Mouse (Mus musculus) lung, adult 10 weeks (tissue): ENCODE measurements around the gene Ppif. TPM values are rescaled to one million over a fixed set of nuclear protein-coding genes. Genes with fewer than 3 reads are reported as not detected.

Source experiments
- polyA plus RNA-seq: library from polyadenylated mRNA; stranded (reverse); fragments of 350-450 nt; fragmentation: Illumina TruSeq; extraction: RNeasy Lipid Tissue Mini Kit (QIAGEN cat#74804); gene quantifications from one replicate; pipeline ENCODE4 v1.2.3, GENCODE M21; 2014; ENCODE audit warnings: low read depth, low replicate concordance; ENCODE audit not compliant: insufficient read depth

Gene Ppif
- 13.9 TPM for polyA plus RNA-seq

DNA sequence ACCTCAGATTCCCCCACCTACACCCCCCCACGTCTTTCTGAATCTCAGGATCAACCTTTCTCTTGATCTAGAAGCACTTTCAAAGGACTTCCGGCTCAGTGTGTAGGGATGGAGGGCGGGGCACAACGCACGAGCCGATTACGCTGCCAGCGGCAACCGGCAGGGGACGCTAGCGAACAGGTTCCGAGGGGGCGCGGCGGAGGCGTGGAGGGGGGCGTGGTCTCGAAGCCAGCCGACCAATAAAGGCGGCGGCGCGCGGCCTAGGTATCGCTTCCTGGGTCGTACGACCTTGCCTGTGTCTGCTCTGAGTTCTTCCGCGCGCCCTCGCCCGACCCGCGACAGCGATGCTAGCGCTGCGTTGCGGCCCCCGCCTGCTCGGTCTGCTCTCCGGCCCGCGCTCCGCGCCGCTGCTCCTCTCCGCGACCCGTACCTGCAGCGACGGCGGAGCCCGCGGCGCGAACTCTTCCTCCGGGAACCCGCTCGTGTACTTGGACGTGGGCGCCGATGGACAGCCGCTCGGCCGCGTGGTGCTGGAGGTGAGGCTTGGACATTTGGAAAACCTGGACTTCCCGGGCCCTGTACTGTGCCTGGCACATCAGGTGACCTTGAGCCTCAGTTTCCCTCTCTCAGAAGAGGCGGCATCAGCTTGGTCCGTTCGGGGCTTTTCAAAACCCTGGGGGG, at the start of gene Ppif:
Gene Ppif, plus strand, starts transcription at position 267 of the 681 bp plus-strand sequence.

Other genes starting within 250 kb of the Ppif start
- 12.7 TPM for gene Zmiz1, start 235.0 kb upstream of the Ppif start, polyA plus RNA-seq
- 26.4 TPM for gene Zcchc24, start 74.9 kb downstream of the Ppif start, polyA plus RNA-seq
- gene Anxa11, start 148.0 kb downstream of the Ppif start, polyA plus RNA-seq = 71.3 TPM
- 81.1 TPM for gene Plac9a, start 208.9 kb downstream of the Ppif start, polyA plus RNA-seq
- gene Tmem254a, start 233.5 kb downstream of the Ppif start, polyA plus RNA-seq = 7.5 TPM
- not detected for gene Cphx1, start 244.2 kb downstream of the Ppif start, polyA plus RNA-seq